Mouse (Mus musculus): ENCODE measurements around the gene Sobp.

Gene Sobp

GRCm38 (mm10) chr10:43087421-43087820, 86.9 kb downstream of the Sobp start:
- no peak for DNase-seq (ENCODE audit: extremely low spot score)

- no peak for DNase-seq (ENCODE audit: extremely low spot score)
Measured at GRCm38 (mm10) chr10:43086888-43087287, 87.4 kb downstream of the Sobp start.

- no peak for DNase-seq (ENCODE audit: extremely low spot score)
Measured at GRCm38 (mm10) chr10:43084087-43084366, 90.3 kb downstream of the Sobp start.

- DNase-seq (ENCODE audit: extremely low spot score), result no peak
Measured at GRCm38 (mm10) chr10:43083288-43084086, 90.8 kb downstream of the Sobp start.

- no peak for DNase-seq (ENCODE audit: extremely low spot score)
Measured at GRCm38 (mm10) chr10:43081316-43081715, 93.0 kb downstream of the Sobp start.

GRCm38 (mm10) chr10:43075535-43076152, 98.7 kb downstream of the Sobp start:
- DNase-seq (ENCODE audit: extremely low spot score), result no peak

GRCm38 (mm10) chr10:43073281-43073680, 101.0 kb downstream of the Sobp start:
- no peak for DNase-seq (ENCODE audit: extremely low spot score)

- no peak for DNase-seq (ENCODE audit: extremely low spot score)
Measured at GRCm38 (mm10) chr10:43070893-43071292, 103.4 kb downstream of the Sobp start.

- DNase-seq (ENCODE audit: extremely low spot score), result no peak
Measured at GRCm38 (mm10) chr10:43065331-43065730, 109.0 kb downstream of the Sobp start.

- DNase-seq (ENCODE audit: extremely low spot score), result no peak
Measured at GRCm38 (mm10) chr10:43061519-43062105, 112.7 kb downstream of the Sobp start.

- DNase-seq (ENCODE audit: extremely low spot score), result no peak
Measured at GRCm38 (mm10) chr10:43055405-43055804, 118.9 kb downstream of the Sobp start.

- no peak for DNase-seq (ENCODE audit: extremely low spot score)
Measured at GRCm38 (mm10) chr10:43054776-43055175, 119.6 kb downstream of the Sobp start.

GRCm38 (mm10) chr10:43053861-43054560, 120.3 kb downstream of the Sobp start:
- DNase-seq (ENCODE audit: extremely low spot score), result no peak

- DNase-seq (ENCODE audit: extremely low spot score), result no peak
Measured at GRCm38 (mm10) chr10:43052462-43052861, 121.9 kb downstream of the Sobp start.

- DNase-seq (ENCODE audit: extremely low spot score), result no peak
Measured at GRCm38 (mm10) chr10:43047804-43048348, 126.5 kb downstream of the Sobp start.

GRCm38 (mm10) chr10:43043351-43044209, 130.8 kb downstream of the Sobp start:
- DNase-seq (ENCODE audit: extremely low spot score), result peak; percentile 66

- no peak for DNase-seq (ENCODE audit: extremely low spot score)
Measured at GRCm38 (mm10) chr10:43042591-43043327, 131.6 kb downstream of the Sobp start.

GRCm38 (mm10) chr10:43041794-43042193, 132.5 kb downstream of the Sobp start:
- no peak for DNase-seq (ENCODE audit: extremely low spot score)

GRCm38 (mm10) chr10:43037455-43037793, 136.9 kb downstream of the Sobp start:
- no peak for DNase-seq (ENCODE audit: extremely low spot score)

GRCm38 (mm10) chr10:43036646-43037454, 137.5 kb downstream of the Sobp start:
- no peak for DNase-seq (ENCODE audit: extremely low spot score)

Data from embryo, embryonic 9.5 days (tissue).